Mouse (Mus musculus): ENCODE measurements around the gene Cpeb4. TPM values are rescaled to one million over a fixed set of nuclear protein-coding genes. Genes with fewer than 3 reads are reported as not detected.

Gene Cpeb4
- total and polyA plus RNA-seq, 3 experiments, result 13.8 to 23.9 (median 20.1) TPM

- Histone ChIP-seq H3K9ac (ENCODE audit: insufficient read depth, low read depth) (no peak overlapping the region), H3K36me3 (replicated peaks in 1 of 2; ENCODE audit: control insufficient read depth in 1 of 2, insufficient read depth in 1 of 2, low read length in 1 of 2) (no peaks in the 10 kb centered on the region), H3K4me3 (replicated peaks in 1 of 3; ENCODE audit: low read depth in 2 of 3, low read length in 2 of 3, poor library complexity in 1 of 3) (no peak overlapping the region), H3K4me2 (ENCODE audit: insufficient read depth, low read depth, poor library complexity, severe bottlenecking) (no peak overlapping the region), H3K27ac (ENCODE audit: insufficient read depth, low read depth) (no peak overlapping the region), H3K9me3 (replicated peaks; ENCODE audit: low read length) (no peaks in the 10 kb centered on the region), H3K4me1 (ENCODE audit: control insufficient read depth in 1 of 2, insufficient read depth in 2 of 2) (peaks cover 2 to 10% of the 10 kb centered on the region in 2 experiments; a peak in 2 of 4 replicates), H3K27me3 (replicated peaks) (no peaks in the 10 kb centered on the region), H3K79me2 (replicated peaks; ENCODE audit: control insufficient read depth, extremely low read depth, insufficient read depth, poor library complexity, severe bottlenecking) (no peaks in the 10 kb centered on the region)
- TF ChIP-seq EP300 (IDR thresholded peaks at IDR 0.05; ENCODE audit: low read length) (no peak), SMC3 (IDR thresholded peaks at IDR 0.05; ENCODE audit: low read depth, low read length) (no peak), BHLHE40 (IDR thresholded peaks at IDR 0.05; ENCODE audit: low read depth, low read length) (no peak), NRF1 (IDR thresholded peaks at IDR 0.05; ENCODE audit: low read depth, low read length) (no peak), JUN (IDR thresholded peaks at IDR 0.05; ENCODE audit: insufficient read depth, low read depth, low read length) (no peak), TBP (conservative IDR thresholded peaks at IDR 0.05; ENCODE audit: low read depth, low read length) (no peak), GABPA (IDR thresholded peaks at IDR 0.05; ENCODE audit: insufficient replicate concordance, low read depth, low read length) (no peak), RCOR1 (conservative IDR thresholded peaks at IDR 0.05; ENCODE audit: low read depth, low read length) (no peak), MYC (IDR thresholded peaks at IDR 0.05; ENCODE audit: low read depth, low read length) (no peak), CTCF (conservative IDR thresholded peaks at IDR 0.05 in 1 of 2, IDR thresholded peaks at IDR 0.05 in 1 of 2; ENCODE audit: low read depth in 2 of 2, low read length in 2 of 2) (no peak), MEF2A (IDR thresholded peaks at IDR 0.05; ENCODE audit: borderline replicate concordance, low read depth, low read length) (no peak), ZKSCAN1 (IDR thresholded peaks at IDR 0.05; ENCODE audit: borderline replicate concordance, low read depth, low read length) (no peak), TCF12 (IDR thresholded peaks at IDR 0.05; ENCODE audit: low read depth, low read length) (no peak), POLR2AphosphoS2 (IDR thresholded peaks at IDR 0.05; ENCODE audit: low read depth, low read length) (no peak)
- in situ Hi-C loops (cut with MboI; ENCODE audit: low pct_ligation_motif_present, low pct_unique_long_range_greater_than_20kb, low sequenced_read_pairs), result no loop called here
- DNase-seq (ENCODE audit: extremely low read depth), result no peak
- dilution Hi-C loops (cut with MboI; ENCODE audit: extremely low pct_ligation_motif_present, extremely low pct_unique_long_range_greater_than_20kb, low sequenced_read_pairs), result no loop called here
These were observed 14.5 kb upstream of the Cpeb4 start for GRCm38 (mm10) chr11:31857479-31857878.

GRCm38 (mm10) chr11:31861149-31861890, 10.7 kb upstream of the Cpeb4 start:
- Histone ChIP-seq H3K36me3 (replicated peaks in 1 of 2; ENCODE audit: control insufficient read depth in 1 of 2, insufficient read depth in 1 of 2, low read length in 1 of 2) (no peaks in the 10 kb centered on the region), H3K27me3 (replicated peaks) (peaks cover 2% of the 10 kb centered on the region), H3K9me3 (replicated peaks; ENCODE audit: low read length) (no peaks in the 10 kb centered on the region), H3K79me2 (replicated peaks; ENCODE audit: control insufficient read depth, extremely low read depth, insufficient read depth, poor library complexity, severe bottlenecking) (no peaks in the 10 kb centered on the region), H3K4me2 (ENCODE audit: insufficient read depth, low read depth, poor library complexity, severe bottlenecking) (no peak overlapping the region), H3K9ac (ENCODE audit: insufficient read depth, low read depth) (no peak overlapping the region), H3K27ac (ENCODE audit: insufficient read depth, low read depth) (no peak overlapping the region), H3K4me1 (ENCODE audit: control insufficient read depth in 1 of 2, insufficient read depth in 2 of 2) (0 out of 4 replicates have a peak, but pooled peaks cover 0 to 4% of the 10 kb centered on the region in 2 experiments), H3K4me3 (replicated peaks in 1 of 3; ENCODE audit: low read depth in 2 of 3, low read length in 2 of 3, poor library complexity in 1 of 3) (no peak overlapping the region)
- no peak for DNase-seq (ENCODE audit: extremely low read depth)
- in situ Hi-C loops (cut with MboI; ENCODE audit: low pct_ligation_motif_present, low pct_unique_long_range_greater_than_20kb, low sequenced_read_pairs) (no loop called here), dilution Hi-C loops (cut with MboI; ENCODE audit: extremely low pct_ligation_motif_present, extremely low pct_unique_long_range_greater_than_20kb, low sequenced_read_pairs) (no loop called here)
- no peak for TF ChIP-seq JUND (conservative IDR thresholded peaks at IDR 0.05; ENCODE audit: low read depth, low read length)
- TF ChIP-seq CHD2 (IDR thresholded peaks at IDR 0.05; ENCODE audit: low read length), result no peak
- TF ChIP-seq E2F4 (IDR thresholded peaks at IDR 0.05; ENCODE audit: insufficient replicate concordance, low read depth, low read length), result no peak
- no peak for TF ChIP-seq UBTF (IDR thresholded peaks at IDR 0.05; ENCODE audit: low read depth, low read length)
- TF ChIP-seq ZKSCAN1 (IDR thresholded peaks at IDR 0.05; ENCODE audit: borderline replicate concordance, low read depth, low read length), result no peak
- no peak for TF ChIP-seq BHLHE40 (IDR thresholded peaks at IDR 0.05; ENCODE audit: low read depth, low read length)
- no peak for TF ChIP-seq GABPA (IDR thresholded peaks at IDR 0.05; ENCODE audit: insufficient replicate concordance, low read depth, low read length)
- TF ChIP-seq KAT2A (IDR thresholded peaks at IDR 0.05; ENCODE audit: insufficient replicate concordance, low read length), result no peak
